Mouse (Mus musculus): Measurements from ENCODE around the gene Dlg1. TPM values are rescaled to one million over a fixed set of nuclear protein-coding genes. Genes with fewer than 3 reads are reported as not detected.

Gene Dlg1
- total and polyA plus RNA-seq, 2 experiments from 2014 or later, result 7.5 to 17.9 TPM

- Histone ChIP-seq H3K9ac (replicated peaks; ENCODE audit: low read depth, low read length) (no peak overlapping the region), H3K36me3 (replicated peaks; ENCODE audit: control insufficient read depth, insufficient read depth, low read length) (peaks cover 26% of the 10 kb centered on the region), H3K27ac (ENCODE audit: low read depth) (no peak overlapping the region), H3K4me1 (ENCODE audit: control insufficient read depth, insufficient read depth) (no peaks in the 10 kb centered on the region), H3K9me3 (replicated peaks; ENCODE audit: control insufficient read depth, low read length) (no peaks in the 10 kb centered on the region), H3K4me2 (ENCODE audit: low read depth, low read length) (no peak overlapping the region), H3K27me3 (ENCODE audit: control insufficient read depth, insufficient read depth, low read length) (no peaks in the 10 kb centered on the region), H3K4me3 (ENCODE audit: low read depth, low read length) (no peak overlapping the region)
- no peak for DNase-seq (ENCODE audit: low spot score)
- ATAC-seq (ENCODE audit: insufficient read depth, low read depth), result no peak
- WGBS, result 86% methylated on average over 4 of the region's 4 CpGs
- no peak for TF ChIP-seq EP300 (IDR thresholded peaks at IDR 0.05; ENCODE audit: low read depth)
- TF ChIP-seq CTCF (IDR thresholded peaks at IDR 0.05; ENCODE audit: low read depth), result no peak
Observed at GRCm38 (mm10) chr16:31875391-31875790, 212.1 kb downstream of the Dlg1 start.

- H3K36me3 ChIP-seq (replicated peaks; ENCODE audit: control insufficient read depth, insufficient read depth, low read length), result peaks cover 22% of the 10 kb centered on the region
- DNase-seq (ENCODE audit: low spot score), result no peak
- H3K4me1 ChIP-seq (ENCODE audit: control insufficient read depth, insufficient read depth), result no peaks in the 10 kb centered on the region
- no peak overlapping the region for H3K27ac ChIP-seq (ENCODE audit: low read depth)
- no peaks in the 10 kb centered on the region for H3K27me3 ChIP-seq (ENCODE audit: control insufficient read depth, insufficient read depth, low read length)
- H3K9me3 ChIP-seq (replicated peaks; ENCODE audit: control insufficient read depth, low read length), result no peaks in the 10 kb centered on the region
- 48% methylated on average over 10 of the region's 10 CpGs for WGBS
- H3K4me2 ChIP-seq (ENCODE audit: low read depth, low read length), result no peak overlapping the region
- no peak overlapping the region for H3K4me3 ChIP-seq (ENCODE audit: low read depth, low read length)
- no peak overlapping the region for H3K9ac ChIP-seq (replicated peaks; ENCODE audit: low read depth, low read length)
- no peak for ATAC-seq (ENCODE audit: insufficient read depth, low read depth)
- no peak for TF ChIP-seq EP300 (IDR thresholded peaks at IDR 0.05; ENCODE audit: low read depth)
- no peak for TF ChIP-seq CTCF (IDR thresholded peaks at IDR 0.05; ENCODE audit: low read depth)
Observed at GRCm38 (mm10) chr16:31876386-31876785, 213.1 kb downstream of the Dlg1 start.

DNA sequence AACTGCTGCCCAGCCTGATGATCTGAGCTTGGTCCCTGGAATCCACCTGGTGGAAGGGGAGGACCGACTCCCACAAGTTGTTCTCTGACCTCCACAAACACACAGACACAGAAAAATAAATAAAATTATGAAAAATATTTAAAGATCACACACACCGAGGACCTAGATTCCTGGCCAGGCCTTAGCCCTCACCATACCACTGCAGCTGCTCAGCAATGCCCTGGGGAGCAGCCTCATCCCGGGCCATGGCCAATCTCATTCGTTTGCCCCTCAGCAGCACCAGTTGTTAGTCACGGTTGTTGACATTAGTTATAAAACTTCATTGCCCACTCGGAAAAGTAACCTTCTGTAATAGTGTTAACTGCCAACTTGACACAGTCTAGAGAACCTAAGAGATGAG is 214.8 kb downstream of the Dlg1 start:
- ATAC-seq (ENCODE audit: insufficient read depth, low read depth) (no peak), DNase-seq (ENCODE audit: low spot score) (no peak)
- Histone ChIP-seq H3K4me1 (ENCODE audit: control insufficient read depth, insufficient read depth) (no peaks in the 10 kb centered on the region), H3K9ac (replicated peaks; ENCODE audit: low read depth, low read length) (no peak overlapping the region), H3K27me3 (ENCODE audit: control insufficient read depth, insufficient read depth, low read length) (no peaks in the 10 kb centered on the region), H3K36me3 (replicated peaks; ENCODE audit: control insufficient read depth, insufficient read depth, low read length) (peaks cover 12% of the 10 kb centered on the region; the same call in 1 of the 2 replicates), H3K4me3 (ENCODE audit: low read depth, low read length) (no peak overlapping the region), H3K27ac (ENCODE audit: low read depth) (no peak overlapping the region), H3K9me3 (replicated peaks; ENCODE audit: control insufficient read depth, low read length) (no peaks in the 10 kb centered on the region), H3K4me2 (ENCODE audit: low read depth, low read length) (no peak overlapping the region)
- WGBS, result 68% methylated on average over 6 of the region's 6 CpGs
- TF ChIP-seq EP300 (IDR thresholded peaks at IDR 0.05; ENCODE audit: low read depth) (no peak), CTCF (IDR thresholded peaks at IDR 0.05; ENCODE audit: low read depth) (no peak)

DNA sequence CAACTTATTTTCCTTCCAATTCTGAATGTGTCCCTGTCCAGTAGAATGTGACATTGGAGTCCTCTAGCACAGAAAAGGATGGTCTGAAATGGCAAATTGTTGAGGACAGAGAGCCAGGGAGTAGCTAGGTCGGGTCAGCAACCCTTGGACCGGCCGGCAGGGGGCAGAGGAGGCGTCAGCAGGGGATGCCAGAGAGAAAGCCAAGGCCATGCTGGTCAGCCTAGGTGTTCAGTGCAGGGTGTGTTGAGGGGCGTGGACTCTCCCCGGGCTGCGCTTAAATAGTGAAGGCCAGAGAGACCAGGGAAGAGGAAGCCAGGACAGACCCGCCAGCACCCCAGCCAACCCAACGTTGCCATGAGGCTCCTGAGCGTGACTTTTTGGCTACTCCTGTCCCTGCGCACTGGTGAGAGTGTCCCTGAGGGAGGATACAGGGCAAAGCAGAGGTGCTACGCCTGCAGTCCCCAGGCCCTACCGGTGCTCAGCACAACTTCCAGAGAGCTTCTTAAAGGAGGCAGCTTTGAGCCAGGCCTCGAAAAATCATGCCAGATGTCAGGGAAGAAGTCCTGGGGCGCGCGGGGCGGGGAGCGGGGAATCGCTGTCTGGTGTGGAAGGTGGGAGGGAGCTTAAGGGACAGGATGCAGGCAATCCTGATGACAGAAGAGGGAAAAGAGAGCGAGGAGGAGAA is 215.5 kb downstream of the Dlg1 start, which contains the start of gene Meltf:
Gene Meltf (plus strand): TSS at position 238 of the 685 bp plus-strand sequence.
- H3K4me3 ChIP-seq (ENCODE audit: low read depth, low read length), result no peak within 1 kb of the TSS
- peak; percentile 45 for DNase-seq (ENCODE audit: low spot score)
- peak; percentile 85 for ATAC-seq (ENCODE audit: insufficient read depth, low read depth)
- H3K9me3 ChIP-seq (replicated peaks; ENCODE audit: control insufficient read depth, low read length), result no peaks in the 10 kb centered on the region
- 30% methylated on average over 21 of the region's 21 CpGs for WGBS
- H3K36me3 ChIP-seq (replicated peaks; ENCODE audit: control insufficient read depth, insufficient read depth, low read length), result peaks cover 7% of the 10 kb centered on the region; the same call in 1 of the 2 replicates
- no peak within 1 kb of the TSS for H3K27ac ChIP-seq (ENCODE audit: low read depth)
- H3K4me1 ChIP-seq (ENCODE audit: control insufficient read depth, insufficient read depth), result no peaks in the 10 kb centered on the region
- TF ChIP-seq CTCF (IDR thresholded peaks at IDR 0.05; ENCODE audit: low read depth), result peak; percentile 86
- no peak for TF ChIP-seq EP300 (IDR thresholded peaks at IDR 0.05; ENCODE audit: low read depth)
- H3K27me3 ChIP-seq (ENCODE audit: control insufficient read depth, insufficient read depth, low read length), result no peaks in the 10 kb centered on the region
- no peak within 1 kb of the TSS for H3K4me2 ChIP-seq (ENCODE audit: low read depth, low read length)
- H3K9ac ChIP-seq (replicated peaks; ENCODE audit: low read depth, low read length), result no peak within 1 kb of the TSS

- no peaks in the 10 kb centered on the region for H3K36me3 ChIP-seq (replicated peaks; ENCODE audit: control insufficient read depth, insufficient read depth, low read length)
- H3K4me1 ChIP-seq (ENCODE audit: control insufficient read depth, insufficient read depth), result no peaks in the 10 kb centered on the region
- WGBS, result 74% methylated on average over 8 of the region's 8 CpGs
- H3K4me3 ChIP-seq (ENCODE audit: low read depth, low read length), result no peak overlapping the region
- no peak for TF ChIP-seq EP300 (IDR thresholded peaks at IDR 0.05; ENCODE audit: low read depth)
- no peak for TF ChIP-seq CTCF (IDR thresholded peaks at IDR 0.05; ENCODE audit: low read depth)
- H3K27ac ChIP-seq (ENCODE audit: low read depth), result no peak overlapping the region
- DNase-seq (ENCODE audit: low spot score) (no peak), ATAC-seq (ENCODE audit: insufficient read depth, low read depth) (no peak)
- H3K4me2 ChIP-seq (ENCODE audit: low read depth, low read length), result no peak overlapping the region
- H3K9ac ChIP-seq (replicated peaks; ENCODE audit: low read depth, low read length), result no peak overlapping the region
- H3K27me3 ChIP-seq (ENCODE audit: control insufficient read depth, insufficient read depth, low read length), result no peaks in the 10 kb centered on the region
- no peaks in the 10 kb centered on the region for H3K9me3 ChIP-seq (replicated peaks; ENCODE audit: control insufficient read depth, low read length)
Observed at GRCm38 (mm10) chr16:31880146-31880840, 217.1 kb downstream of the Dlg1 start.

Measured in heart, postnatal 0 days (tissue).